Mouse (Mus musculus) heart, embryonic 13.5 days (tissue): ENCODE measurements at regions not wholly inside any gene's neighbourhood (a gene's known extent, or its start where the extent isn't known, plus 50 kb on each side); places are given as distances from the start of the nearest gene placed in this dataset.

ENCODE experiments used
- ATAC-seq: fragments of 200-750 bp; cut with Nextera tagmentation; 2 replicates; pipeline ENCODE4 v1.8.0; 2017; ENCODE audit warnings: moderate TSS enrichment; ENCODE audit not compliant: insufficient number of reproducible peaks, low FRiP score, low TSS enrichment; ENCODE audit errors: extremely low read depth
- H3K27ac ChIP-seq: fragments of 300-500 bp; sonication (generic); replicated peaks from 2 replicates; pipeline ENCODE4 v1.5.1; 2015; ENCODE audit warnings: moderate library complexity, mild to moderate bottlenecking, inconsistent platforms
- H3K27me3 ChIP-seq: fragments of 300-500 bp; sonication (generic); replicated peaks from 2 replicates; pipeline ENCODE4 v1.6.1; 2015; ENCODE audit warnings: mild to moderate bottlenecking, inconsistent platforms
- H3K36me3 ChIP-seq: fragments of 300-500 bp; sonication (generic); 2 replicates; pipeline ENCODE4 v1.6.1; 2015; ENCODE audit warnings: mild to moderate bottlenecking, inconsistent platforms
- H3K4me1 ChIP-seq: fragments of 300-500 bp; sonication (generic); 2 replicates; pipeline ENCODE4 v1.6.1; 2015; ENCODE audit warnings: inconsistent platforms
- H3K4me2 ChIP-seq: fragments of 300-500 bp; sonication (generic); 2 replicates; pipeline ENCODE4 v1.6.1; 2015; ENCODE audit warnings: inconsistent platforms, mild to moderate bottlenecking, moderate library complexity
- H3K4me3 ChIP-seq: fragments of 300-500 bp; sonication (generic); 2 replicates; pipeline ENCODE4 v1.5.1; 2015; ENCODE audit warnings: moderate library complexity, mild to moderate bottlenecking, inconsistent platforms
- H3K9ac ChIP-seq: fragments of 300-500 bp; sonication (generic); 2 replicates; pipeline ENCODE4 v1.6.1; 2015; ENCODE audit warnings: inconsistent platforms, mild to moderate bottlenecking, moderate library complexity
- H3K9me3 ChIP-seq: fragments of 300-500 bp; sonication (generic); 2 replicates; pipeline ENCODE4 v1.6.1; 2016; ENCODE audit warnings: inconsistent platforms
- WGBS: fragments of 180-500 bp; shearing (Covaris S2); methylation state at CpG from one replicate; pipeline ENCODE4 v1.1.7; 2015; ENCODE audit warnings: mixed read lengths; 5-methylcytosine and 5-hydroxymethylcytosine counted together

- H3K27ac ChIP-seq = peak overlapping the region; percentile 57
- WGBS = 29% methylated on average over 9 of the region's 9 CpGs
Measured at GRCm38 (mm10) chr6:141091076-141091780, 157.8 kb upstream of the Pde3a start.

DNA sequence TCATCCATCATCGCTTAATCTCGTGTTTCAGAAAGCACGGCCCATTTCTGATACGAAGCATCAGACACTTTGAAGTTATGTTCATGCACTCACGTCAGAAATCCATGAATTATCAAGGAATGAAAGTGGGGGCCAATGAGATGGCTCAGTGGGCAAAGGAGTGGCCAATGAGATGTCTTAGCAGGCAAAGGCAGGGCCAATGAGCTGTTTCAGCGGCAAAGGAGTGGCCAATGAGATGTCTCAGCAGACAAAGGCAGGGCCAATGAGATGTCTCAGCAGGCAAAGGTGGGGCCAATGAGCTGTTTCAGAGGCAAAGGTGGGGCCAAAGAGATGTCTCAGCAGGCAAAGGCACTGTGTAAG, 157.3 kb upstream of the Pde3a start:
- Histone ChIP-seq H3K4me2 (0 out of 2 replicates have a peak overlapping the region, but pooled peaks have one; percentile 21), H3K27me3 (no peaks in the 10 kb centered on the region), H3K36me3 (no peaks in the 10 kb centered on the region), H3K9me3 (no peaks in the 10 kb centered on the region), H3K4me3 (no peak overlapping the region), H3K9ac (no peak overlapping the region), H3K27ac (peak overlapping the region; percentile 57), H3K4me1 (peaks cover 10% of the 10 kb centered on the region; the same call in 1 of the 2 replicates)
- 58% methylated on average over 6 of the region's 6 CpGs for WGBS
- ATAC-seq = no peak

More at GRCm38 (mm10) chr6:141091076-141091780, 157.8 kb upstream of the Pde3a start:
- H3K4me3 ChIP-seq = no peak overlapping the region
- H3K36me3 ChIP-seq = no peaks in the 10 kb centered on the region
- H3K9ac ChIP-seq = no peak overlapping the region
- H3K4me1 ChIP-seq = peaks cover 10% of the 10 kb centered on the region; the same call in 1 of the 2 replicates
- no peaks in the 10 kb centered on the region for H3K9me3 ChIP-seq
- ATAC-seq = 0 out of 2 replicates have a peak, but pooled peaks have one; percentile 14
- H3K4me2 ChIP-seq = 0 out of 2 replicates have a peak overlapping the region, but pooled peaks have one; percentile 21
- H3K27me3 ChIP-seq = no peaks in the 10 kb centered on the region

- WGBS = 46% methylated on average over 13 of the region's 13 CpGs
- H3K4me1 ChIP-seq = 0 out of 2 replicates have a peak, but pooled peaks cover 3% of the 10 kb centered on the region
- no peak overlapping the region for H3K4me2 ChIP-seq
- H3K4me3 ChIP-seq = no peak overlapping the region
- H3K36me3 ChIP-seq = no peaks in the 10 kb centered on the region
- no peaks in the 10 kb centered on the region for H3K9me3 ChIP-seq
- H3K27me3 ChIP-seq = no peaks in the 10 kb centered on the region
- no peak for ATAC-seq
- no peak overlapping the region for H3K27ac ChIP-seq
- no peak overlapping the region for H3K9ac ChIP-seq
Measured at GRCm38 (mm10) chr6:141097338-141098122, 151.5 kb upstream of the Pde3a start.

DNA sequence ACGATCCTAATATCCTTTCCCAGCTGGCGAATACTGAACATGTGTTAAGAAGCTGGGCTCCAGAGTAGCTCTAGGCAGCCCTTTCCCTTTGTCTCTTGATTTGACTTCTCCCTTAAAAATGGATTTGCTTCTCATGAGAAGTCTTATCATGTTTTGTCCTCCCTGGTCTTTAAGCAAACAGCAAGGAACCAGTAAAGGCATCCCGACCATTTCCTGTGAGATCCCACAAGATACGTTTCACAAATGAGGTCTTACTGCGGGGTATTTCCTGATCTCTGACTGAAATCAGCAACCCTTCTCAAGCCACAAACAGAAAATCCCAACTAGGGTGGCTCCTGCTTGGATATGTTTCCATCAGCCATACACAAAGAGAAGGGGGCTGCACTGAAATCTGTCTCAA, 130.8 kb upstream of the Pde3a start:
- Histone ChIP-seq H3K36me3 (no peaks in the 10 kb centered on the region), H3K4me3 (no peak overlapping the region), H3K4me2 (no peak overlapping the region), H3K9ac (no peak overlapping the region), H3K4me1 (no peaks in the 10 kb centered on the region; the same call in 1 of the 2 replicates), H3K9me3 (no peaks in the 10 kb centered on the region), H3K27me3 (no peaks in the 10 kb centered on the region), H3K27ac (no peak overlapping the region)
- no peak for ATAC-seq
- 43% methylated on average over 5 of the region's 5 CpGs for WGBS

DNA sequence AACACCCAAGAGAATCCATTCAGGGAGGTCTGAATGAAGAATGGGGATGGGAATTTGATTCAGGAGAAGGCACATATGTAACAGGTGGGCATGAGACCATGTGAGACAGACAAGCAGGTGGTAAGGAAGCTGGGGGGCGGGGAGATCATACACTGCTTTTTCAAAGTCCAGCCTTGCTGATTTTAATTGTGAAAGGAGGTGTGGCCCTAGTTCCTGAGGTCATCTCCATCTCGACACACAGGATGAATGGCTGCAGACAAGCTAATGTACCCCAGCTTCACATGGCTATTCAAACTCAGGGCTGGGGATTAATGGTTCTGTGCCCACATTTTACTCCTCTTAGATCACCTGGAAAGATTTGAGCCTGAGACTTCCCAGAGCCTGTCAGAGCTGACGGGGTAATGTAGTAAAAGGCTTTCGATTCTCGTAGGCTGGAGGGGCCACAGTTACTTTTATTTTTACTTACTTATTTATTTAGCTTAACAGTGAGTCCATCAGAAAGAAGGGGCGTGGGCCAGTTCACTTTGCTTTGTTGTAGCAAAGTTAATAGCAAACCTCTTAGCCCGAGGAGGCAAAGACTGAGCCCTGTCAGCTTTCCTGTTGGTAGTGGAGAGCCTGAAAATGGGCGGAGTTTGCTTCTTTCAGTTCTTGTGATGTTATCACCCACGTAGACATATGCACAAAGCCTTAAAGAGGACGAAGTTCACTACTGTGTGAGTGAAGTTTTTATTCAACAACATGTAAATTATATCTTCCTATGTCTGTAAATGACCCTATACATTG, 122.3 kb upstream of the Pde3a start:
- no peak overlapping the region for H3K4me3 ChIP-seq
- no peak for ATAC-seq
- no peak overlapping the region for H3K9ac ChIP-seq
- no peaks in the 10 kb centered on the region for H3K9me3 ChIP-seq
- no peak overlapping the region for H3K4me2 ChIP-seq
- H3K27ac ChIP-seq = no peak overlapping the region
- H3K27me3 ChIP-seq = no peaks in the 10 kb centered on the region
- H3K4me1 ChIP-seq = no peaks in the 10 kb centered on the region
- 55% methylated on average over 10 of the region's 10 CpGs for WGBS
- H3K36me3 ChIP-seq = no peaks in the 10 kb centered on the region

DNA sequence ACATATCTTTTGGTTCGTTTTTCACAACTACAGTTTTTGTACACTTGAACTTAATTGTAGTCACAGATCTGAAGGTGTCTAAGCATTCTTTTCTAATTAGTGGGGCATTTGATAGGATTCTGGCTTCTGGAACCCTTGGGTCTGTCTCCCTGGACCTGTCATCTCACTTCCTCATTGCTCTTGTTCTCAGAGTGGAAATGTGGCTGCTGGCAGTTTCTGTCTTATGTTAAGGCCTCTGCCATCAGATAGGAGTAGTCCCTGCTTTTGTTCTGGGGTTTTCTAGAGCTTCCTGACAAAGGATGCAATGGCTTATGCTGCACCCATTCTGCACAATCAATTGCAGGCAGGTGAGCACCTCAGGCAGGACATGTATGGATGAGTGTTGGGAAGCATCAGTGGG, 119.5 kb upstream of the Pde3a start:
- Histone ChIP-seq H3K9me3 (no peaks in the 10 kb centered on the region), H3K9ac (no peak overlapping the region), H3K4me1 (peaks cover 6% of the 10 kb centered on the region), H3K27me3 (no peaks in the 10 kb centered on the region), H3K27ac (no peak overlapping the region), H3K4me3 (no peak overlapping the region), H3K4me2 (no peak overlapping the region), H3K36me3 (no peaks in the 10 kb centered on the region)
- ATAC-seq = no peak
- 62% methylated on average over 1 of the region's 1 CpGs for WGBS

DNA sequence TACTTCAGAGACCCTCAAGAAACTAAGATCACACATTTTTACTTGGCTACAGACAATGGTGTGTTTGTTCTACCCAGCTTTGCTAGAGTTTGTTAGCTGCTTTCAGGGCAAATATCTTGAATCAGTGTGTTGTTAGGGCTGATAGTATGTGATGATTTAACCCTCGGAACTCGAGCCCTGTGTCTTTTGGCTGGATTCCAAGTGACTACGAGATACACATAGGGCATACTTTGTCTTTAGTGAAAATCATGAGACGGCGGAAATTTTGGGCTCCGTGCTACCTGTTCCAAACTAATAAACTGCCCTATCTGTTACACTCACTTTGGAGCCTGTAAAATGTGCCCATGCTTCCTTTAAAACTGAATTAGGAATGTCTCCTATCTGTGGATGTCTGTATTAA, 114.9 kb upstream of the Pde3a start:
- Histone ChIP-seq H3K4me3 (no peak overlapping the region), H3K9me3 (no peaks in the 10 kb centered on the region), H3K36me3 (no peaks in the 10 kb centered on the region), H3K27ac (no peak overlapping the region), H3K27me3 (no peaks in the 10 kb centered on the region), H3K9ac (no peak overlapping the region), H3K4me1 (peaks cover 6% of the 10 kb centered on the region), H3K4me2 (no peak overlapping the region)
- ATAC-seq = no peak
- WGBS = 37% methylated on average over 6 of the region's 6 CpGs

DNA sequence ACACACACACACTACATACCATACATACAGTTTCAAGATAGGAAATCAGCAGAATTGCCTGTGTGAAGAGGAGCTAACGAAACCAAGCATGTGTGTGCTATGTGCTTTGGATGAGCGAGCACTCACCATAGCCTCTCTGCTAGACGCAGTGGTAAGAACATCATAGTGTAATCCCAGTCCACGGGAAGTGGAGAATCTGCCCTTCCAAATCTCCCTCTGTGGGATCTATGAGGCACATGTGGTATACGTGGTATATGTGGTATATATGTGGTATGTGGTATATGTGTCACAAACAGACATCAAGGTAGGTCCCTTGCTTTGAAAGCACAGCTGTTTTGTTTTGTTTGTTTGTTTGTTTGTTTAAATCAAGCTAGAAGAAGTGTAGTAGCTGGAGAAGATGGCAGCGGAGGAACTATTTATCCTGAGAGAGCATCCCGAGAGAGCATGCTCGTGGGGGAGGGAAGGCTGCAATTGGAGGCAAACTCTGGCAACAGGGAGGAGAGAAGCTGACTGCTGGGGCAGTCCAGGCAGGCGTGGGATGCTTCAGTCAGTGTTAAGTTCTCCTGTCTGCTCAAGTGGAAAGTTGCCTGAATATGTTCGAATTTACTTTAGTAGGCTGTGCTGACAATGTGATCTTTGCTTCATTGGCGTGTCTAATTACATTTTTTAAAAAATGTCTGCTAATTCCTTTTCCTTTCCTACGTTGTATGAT, 112.2 kb upstream of the Pde3a start:
- Histone ChIP-seq H3K4me2 (no peak overlapping the region), H3K4me3 (no peak overlapping the region), H3K9me3 (no peaks in the 10 kb centered on the region), H3K27ac (no peak overlapping the region), H3K9ac (no peak overlapping the region), H3K36me3 (no peaks in the 10 kb centered on the region), H3K4me1 (peaks cover 10% of the 10 kb centered on the region), H3K27me3 (no peaks in the 10 kb centered on the region)
- no peak for ATAC-seq
- 72% methylated on average over 12 of the region's 12 CpGs for WGBS

DNA sequence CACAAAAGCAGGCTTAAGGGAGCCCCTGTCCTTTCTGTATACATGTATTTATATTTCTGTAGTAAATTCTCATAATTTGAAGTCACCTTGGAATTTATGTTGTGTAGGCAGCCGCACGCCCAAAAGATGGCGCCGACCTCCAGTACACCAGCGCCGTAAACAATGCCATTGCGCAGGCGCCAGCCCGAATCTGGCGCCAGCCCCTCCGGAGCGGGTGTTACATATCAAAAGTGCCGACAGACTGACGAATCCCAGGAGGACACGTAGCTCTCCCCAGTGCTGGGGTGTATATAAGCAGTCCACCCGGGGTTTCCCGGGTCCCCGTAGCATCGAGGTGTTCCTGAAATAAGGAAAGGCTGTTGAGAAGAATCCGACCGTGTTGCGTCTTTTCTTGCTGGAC, 108.1 kb upstream of the Pde3a start:
- peaks cover 4% of the 10 kb centered on the region; the same call in 1 of the 2 replicates for H3K4me1 ChIP-seq
- peak overlapping the region; percentile 17; the same call in 1 of the 2 replicates for H3K4me3 ChIP-seq
- no peak overlapping the region for H3K27ac ChIP-seq
- H3K9ac ChIP-seq = no peak overlapping the region
- ATAC-seq = no peak
- H3K9me3 ChIP-seq = no peaks in the 10 kb centered on the region
- H3K4me2 ChIP-seq = peak overlapping the region; percentile 46
- no peaks in the 10 kb centered on the region for H3K27me3 ChIP-seq
- WGBS = 51% methylated on average over 22 of the region's 22 CpGs
- no peaks in the 10 kb centered on the region for H3K36me3 ChIP-seq

- Histone ChIP-seq H3K9me3 (no peaks in the 10 kb centered on the region), H3K9ac (no peak overlapping the region), H3K36me3 (no peaks in the 10 kb centered on the region), H3K4me1 (peaks cover 6% of the 10 kb centered on the region; the same call in 1 of the 2 replicates), H3K27me3 (no peaks in the 10 kb centered on the region), H3K4me3 (no peak overlapping the region), H3K27ac (no peak overlapping the region), H3K4me2 (no peak overlapping the region)
- 69% methylated on average over 5 of the region's 5 CpGs for WGBS
- no peak for ATAC-seq
Measured at GRCm38 (mm10) chr6:141148417-141149169, 100.5 kb upstream of the Pde3a start.
